Mouse (Mus musculus) myocyte (in vitro differentiated cells): Measurements from ENCODE around the gene Cd46. TPM values are rescaled to one million over a fixed set of nuclear protein-coding genes. Genes with fewer than 3 reads are reported as not detected.

Experiments used
- H3K27me3 ChIP-seq: one replicate; pipeline ENCODE4 v1.6.1; 2011; ENCODE audit not compliant: control insufficient read depth, insufficient read depth, insufficient read length
- H3K36me3 ChIP-seq: one replicate; pipeline ENCODE4 v1.6.1; 2011; ENCODE audit not compliant: control insufficient read depth, insufficient read depth
- H3K4me2 ChIP-seq: one replicate; pipeline ENCODE4 v1.6.1; 2011; ENCODE audit warnings: low read depth, control low read depth
- H3K4me3 ChIP-seq: one replicate; pipeline ENCODE4 v1.5.1; 2011; ENCODE audit warnings: mild to moderate bottlenecking, control low read depth, moderate library complexity
- H3K79me2 ChIP-seq: one replicate; pipeline ENCODE4 v1.6.1; 2011; ENCODE audit not compliant: control insufficient read depth, insufficient read depth
- H3ac ChIP-seq: one replicate; pipeline ENCODE4 v1.6.1; 2011; ENCODE audit not compliant: control insufficient read depth, insufficient read length
- CEBPB ChIP-seq: IDR thresholded peaks from 2 replicates; pipeline ENCODE4 v1.6.1; 2011; ENCODE audit warnings: mild to moderate bottlenecking, moderate library complexity; ENCODE audit not compliant: poor library complexity, insufficient read depth, severe bottlenecking
- E2F4 ChIP-seq: IDR thresholded peaks from one replicate; pipeline ENCODE4 v1.6.1; 2011; ENCODE audit warnings: mild to moderate bottlenecking, control low read depth, moderate library complexity; ENCODE audit not compliant: insufficient read depth
- MAX ChIP-seq: IDR thresholded peaks from one replicate; pipeline ENCODE4 v1.6.1; 2011; ENCODE audit warnings: low read depth, mild to moderate bottlenecking, control low read depth
- MYOD1 ChIP-seq, 3 experiments: IDR thresholded peaks; one replicate each; pipeline ENCODE4 v1.6.1; 2011; ENCODE audit warnings: control low read depth in 2 of 3, low read depth in 2 of 3, mild to moderate bottlenecking in 2 of 3, moderate library complexity in 1 of 3; ENCODE audit not compliant: insufficient read length in 2 of 3, control insufficient read depth in 1 of 3
- MYOG ChIP-seq, 3 experiments: IDR thresholded peaks; one replicate each; pipeline ENCODE4 v1.6.1; 2011; ENCODE audit warnings: control low read depth in 2 of 3, low read depth in 2 of 3, mild to moderate bottlenecking in 2 of 3; ENCODE audit not compliant: insufficient read length in 2 of 3, control insufficient read depth in 1 of 3, insufficient read depth in 1 of 3
- POLR2A ChIP-seq: IDR thresholded peaks from one replicate; pipeline ENCODE4 v1.6.1; 2011; ENCODE audit warnings: low read depth, mild to moderate bottlenecking, control low read depth, moderate library complexity; ENCODE audit not compliant: insufficient read length
- POLR2AphosphoS2 ChIP-seq: IDR thresholded peaks from one replicate; pipeline ENCODE4 v1.6.1; 2011; ENCODE audit warnings: low read depth, control low read depth; ENCODE audit not compliant: insufficient read length
- REST ChIP-seq: IDR thresholded peaks from one replicate; pipeline ENCODE4 v1.6.1; 2011; ENCODE audit warnings: mild to moderate bottlenecking, control low read depth, moderate library complexity; ENCODE audit not compliant: insufficient read depth, insufficient read length
- SRF ChIP-seq: IDR thresholded peaks from one replicate; pipeline ENCODE4 v1.6.1; 2011; ENCODE audit warnings: low read depth; ENCODE audit not compliant: control insufficient read depth, insufficient read length
- TCF12 ChIP-seq: IDR thresholded peaks from one replicate; pipeline ENCODE4 v1.6.1; 2011; ENCODE audit warnings: mild to moderate bottlenecking, control low read depth; ENCODE audit not compliant: poor library complexity, insufficient read depth, severe bottlenecking
- TCF3 ChIP-seq: IDR thresholded peaks from one replicate; pipeline ENCODE4 v1.6.1; 2011; ENCODE audit warnings: low read depth, control low read depth; ENCODE audit not compliant: insufficient read length
- USF1 ChIP-seq: IDR thresholded peaks from one replicate; pipeline ENCODE4 v1.6.1; 2011; ENCODE audit warnings: low read depth, mild to moderate bottlenecking, control low read depth, moderate library complexity
- polyA plus RNA-seq: library from polyadenylated mRNA; unstranded; fragments of >200 nt; fragmentation: generic; extraction: Trizol; gene quantifications from one replicate; pipeline ENCODE4 v1.2.1, GENCODE M21; 2012; ENCODE audit warnings: missing spikeins

The Cd46 gene
- polyA plus RNA-seq, 1 experiment = 0.13 TPM

DNA sequence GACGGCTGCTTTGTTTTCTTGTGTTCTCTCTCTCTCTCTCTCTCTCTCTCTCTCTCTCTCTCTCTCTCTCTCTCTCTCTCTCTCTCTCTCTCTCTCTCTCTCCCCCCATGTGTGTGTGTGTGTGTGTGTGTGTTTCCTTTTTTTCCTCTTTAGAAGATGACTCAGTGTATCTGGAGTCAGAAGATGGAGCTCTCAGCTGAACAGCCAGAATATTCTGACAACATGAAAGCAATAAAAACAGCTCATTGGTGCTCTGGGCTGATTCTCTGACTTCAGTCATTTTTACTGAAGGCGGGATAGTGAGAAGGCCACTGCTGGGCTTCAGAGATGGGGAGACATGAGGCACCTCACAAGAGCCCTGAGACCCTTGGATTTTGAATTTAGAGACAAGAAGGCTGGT is 70.2 kb downstream of the Cd46 start:
- Histone ChIP-seq H3K79me2 (no peaks in the 10 kb centered on the region), H3K4me3 (no peak overlapping the region), H3K4me2 (no peak overlapping the region), H3K27me3 (no peaks in the 10 kb centered on the region), H3ac (no peak overlapping the region), H3K36me3 (peaks cover 4% of the 10 kb centered on the region)
- TF ChIP-seq USF1 = no peak
- TF ChIP-seq POLR2AphosphoS2 = no peak
- no peak for TF ChIP-seq MYOG (IDR thresholded peaks at IDR 0.05; ENCODE audit: control insufficient read depth in 1 of 3, insufficient read depth in 1 of 3, insufficient read length in 2 of 3, low read depth in 2 of 3)
- TF ChIP-seq MYOD1 (IDR thresholded peaks at IDR 0.05; ENCODE audit: control insufficient read depth in 1 of 3, insufficient read length in 2 of 3, low read depth in 2 of 3) = no peak
- no peak for TF ChIP-seq MAX
- no peak for TF ChIP-seq REST
- TF ChIP-seq POLR2A = no peak
- TF ChIP-seq SRF = no peak
- TF ChIP-seq TCF3 = no peak
- no peak for TF ChIP-seq CEBPB

DNA sequence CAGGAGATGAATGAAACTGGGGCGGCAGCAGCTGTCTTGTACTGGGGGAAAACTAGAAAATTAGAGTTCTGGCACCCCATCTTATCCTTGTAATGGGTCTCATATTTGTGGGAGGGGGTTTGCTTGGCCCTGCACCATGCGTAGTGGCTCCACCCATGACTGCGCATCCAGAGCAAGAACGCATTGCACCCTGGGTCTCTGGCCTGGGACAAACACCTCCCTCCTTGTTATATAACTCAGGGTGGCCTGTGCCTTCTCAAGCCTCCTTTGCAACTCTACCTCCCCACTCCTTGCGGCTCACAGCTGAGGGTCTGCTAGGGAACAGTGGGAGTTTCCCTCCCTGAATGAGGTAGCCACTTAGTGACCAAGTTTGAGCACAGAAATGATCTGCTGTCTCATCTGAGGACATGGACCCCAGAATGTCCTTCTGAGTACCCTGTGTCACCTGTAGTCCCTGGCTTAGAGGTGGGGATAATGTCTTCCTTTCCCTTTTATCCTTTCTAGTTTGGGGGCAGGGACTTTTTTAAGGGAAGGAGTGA is 72.9 kb downstream of the Cd46 start:
- Histone ChIP-seq H3K79me2 (no peaks in the 10 kb centered on the region), H3K36me3 (no peaks in the 10 kb centered on the region), H3K27me3 (no peaks in the 10 kb centered on the region), H3ac (no peak overlapping the region), H3K4me2 (no peak overlapping the region), H3K4me3 (no peak overlapping the region)
- no peak for TF ChIP-seq CEBPB
- no peak for TF ChIP-seq USF1
- TF ChIP-seq SRF = no peak
- no peak for TF ChIP-seq TCF3
- no peak for TF ChIP-seq MAX
- TF ChIP-seq POLR2AphosphoS2 = no peak
- no peak for TF ChIP-seq REST

DNA sequence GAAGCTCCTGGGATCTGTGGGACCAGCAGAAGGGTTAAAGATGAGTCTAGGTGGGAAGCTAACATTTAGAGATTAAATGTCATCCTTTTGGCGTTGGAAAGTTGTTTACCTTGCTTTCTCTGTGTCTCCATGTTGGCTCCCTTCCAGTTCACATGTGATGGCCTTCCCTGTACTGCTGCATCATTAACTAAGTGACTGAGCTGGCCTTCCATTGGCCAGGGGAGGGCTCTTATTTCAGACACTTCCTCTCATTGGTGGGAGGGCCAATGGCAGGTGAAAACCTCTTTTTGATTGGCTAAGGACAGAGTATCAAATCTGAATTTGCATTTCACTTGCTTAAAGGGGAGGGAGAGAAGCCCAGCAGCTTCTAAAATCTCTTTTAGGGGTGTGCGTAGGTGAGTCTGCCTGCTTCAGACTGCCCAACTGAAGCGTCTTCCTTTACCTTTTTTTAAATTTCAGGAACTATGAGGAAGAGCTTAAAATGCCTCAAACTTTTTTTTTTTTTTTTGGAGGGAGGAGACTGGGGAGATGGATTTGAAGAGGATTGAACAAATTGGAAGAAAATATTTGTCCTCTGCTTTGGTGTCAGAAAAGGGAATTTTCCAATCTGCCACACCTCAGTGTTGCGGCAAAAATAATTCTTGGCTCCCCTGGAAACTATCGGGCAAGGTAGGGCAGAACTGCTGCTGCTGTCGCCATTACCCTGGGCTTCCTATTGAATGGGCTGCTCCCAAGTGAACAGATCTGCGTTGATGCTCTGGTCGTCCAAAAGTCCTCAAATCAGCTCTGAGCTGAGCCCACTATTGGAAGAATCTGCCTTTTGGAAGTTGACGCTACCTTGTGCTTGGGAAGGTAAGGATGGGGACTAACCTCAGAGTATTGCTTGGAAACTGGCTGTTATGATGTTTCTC is 73.7 kb downstream of the Cd46 start:
- TF ChIP-seq MYOD1 (IDR thresholded peaks at IDR 0.05; ENCODE audit: control insufficient read depth in 1 of 3, insufficient read length in 2 of 3, low read depth in 2 of 3) = no peak
- Histone ChIP-seq H3K4me2 (no peak overlapping the region), H3ac (no peak overlapping the region), H3K79me2 (no peaks in the 10 kb centered on the region), H3K36me3 (no peaks in the 10 kb centered on the region), H3K4me3 (no peak overlapping the region), H3K27me3 (no peaks in the 10 kb centered on the region)

DNA sequence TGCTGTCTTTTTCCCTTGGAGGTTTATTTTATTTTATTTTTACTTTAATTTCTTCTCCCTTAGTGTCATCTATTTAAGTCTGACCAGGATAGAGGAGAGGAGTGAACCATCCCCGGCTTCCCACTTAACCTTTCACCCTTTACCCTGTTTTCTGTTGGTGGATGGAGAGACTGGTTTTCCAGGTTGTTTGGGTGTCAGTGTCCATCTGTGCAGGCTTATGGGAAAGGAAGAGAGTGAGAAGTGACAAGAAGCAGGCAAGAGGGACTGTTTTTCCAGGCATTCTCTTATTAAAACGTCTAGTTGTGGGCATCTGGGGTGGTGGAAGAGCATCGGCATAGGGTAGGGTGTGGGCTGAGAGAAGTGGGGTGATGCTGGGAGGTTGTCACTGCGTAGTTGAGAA is 74.4 kb downstream of the Cd46 start:
- TF ChIP-seq E2F4 (no peak), CEBPB (no peak), POLR2AphosphoS2 (no peak), SRF (no peak), USF1 (no peak), MAX (no peak), MYOD1 (IDR thresholded peaks at IDR 0.05; ENCODE audit: control insufficient read depth in 1 of 3, insufficient read length in 2 of 3, low read depth in 2 of 3) (no peak), TCF3 (no peak), REST (no peak), TCF12 (no peak), MYOG (IDR thresholded peaks at IDR 0.05; ENCODE audit: control insufficient read depth in 1 of 3, insufficient read depth in 1 of 3, insufficient read length in 2 of 3, low read depth in 2 of 3) (no peak), POLR2A (no peak)
- H3K4me3 ChIP-seq = no peak overlapping the region
- H3K36me3 ChIP-seq = no peaks in the 10 kb centered on the region
- no peak overlapping the region for H3ac ChIP-seq
- H3K4me2 ChIP-seq = no peak overlapping the region
- H3K27me3 ChIP-seq = no peaks in the 10 kb centered on the region
- H3K79me2 ChIP-seq = no peaks in the 10 kb centered on the region

DNA sequence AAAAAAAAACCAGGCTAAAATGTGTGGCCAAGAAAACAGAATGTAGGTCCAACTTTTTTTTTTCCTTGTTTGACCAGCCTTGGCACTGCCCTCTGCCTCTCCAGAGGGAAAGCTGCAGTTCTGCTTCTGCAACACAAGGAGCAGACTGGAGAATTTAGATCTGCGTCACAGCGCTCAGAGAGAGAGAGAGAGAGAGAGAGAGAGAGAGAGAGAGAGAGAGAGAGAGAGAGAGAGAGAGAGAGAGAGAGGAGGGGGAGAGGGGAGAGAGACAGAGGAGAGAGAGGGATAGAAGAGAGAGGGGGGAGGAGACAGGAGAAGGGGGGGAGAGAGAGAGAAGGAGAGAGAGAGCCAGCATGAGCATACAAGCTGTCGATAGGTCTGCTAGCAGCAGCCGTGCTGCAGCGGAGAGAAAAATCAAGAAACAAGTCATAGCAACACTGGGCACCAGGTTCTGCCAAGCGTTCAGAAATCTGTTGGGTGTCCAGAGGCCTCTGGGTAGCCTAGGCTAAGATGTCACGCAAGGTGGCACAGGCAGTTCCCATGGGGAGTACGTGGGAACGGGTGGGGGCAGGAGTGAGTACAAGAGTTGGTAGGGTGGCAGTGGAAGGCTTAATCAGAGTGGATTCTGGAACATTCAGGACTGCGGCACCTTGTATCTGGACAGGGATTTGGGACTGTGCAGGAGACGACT is 75.1 kb downstream of the Cd46 start:
- H3ac ChIP-seq = no peak overlapping the region
- H3K4me3 ChIP-seq = no peak overlapping the region
- no peaks in the 10 kb centered on the region for H3K27me3 ChIP-seq
- no peaks in the 10 kb centered on the region for H3K79me2 ChIP-seq
- peak overlapping the region; percentile 44 for H3K4me2 ChIP-seq
- TF ChIP-seq MYOG (IDR thresholded peaks at IDR 0.05; ENCODE audit: control insufficient read depth in 1 of 3, insufficient read depth in 1 of 3, insufficient read length in 2 of 3, low read depth in 2 of 3) (no peak), E2F4 (no peak), MAX (no peak), CEBPB (no peak), TCF12 (no peak), TCF3 (no peak), POLR2A (no peak), SRF (no peak), MYOD1 (IDR thresholded peaks at IDR 0.05; ENCODE audit: control insufficient read depth in 1 of 3, insufficient read length in 2 of 3, low read depth in 2 of 3) (no peak), USF1 (no peak), REST (no peak), POLR2AphosphoS2 (no peak)
- H3K36me3 ChIP-seq = no peaks in the 10 kb centered on the region
